Mouse (Mus musculus): ENCODE measurements around the gene Sfxn2. TPM values are rescaled to one million over a fixed set of nuclear protein-coding genes. Genes with fewer than 3 reads are reported as not detected.

Sfxn2 gene
- total and polyA plus RNA-seq, 3 experiments: 20.3 to 36.6 (median 21.2) TPM

DNA sequence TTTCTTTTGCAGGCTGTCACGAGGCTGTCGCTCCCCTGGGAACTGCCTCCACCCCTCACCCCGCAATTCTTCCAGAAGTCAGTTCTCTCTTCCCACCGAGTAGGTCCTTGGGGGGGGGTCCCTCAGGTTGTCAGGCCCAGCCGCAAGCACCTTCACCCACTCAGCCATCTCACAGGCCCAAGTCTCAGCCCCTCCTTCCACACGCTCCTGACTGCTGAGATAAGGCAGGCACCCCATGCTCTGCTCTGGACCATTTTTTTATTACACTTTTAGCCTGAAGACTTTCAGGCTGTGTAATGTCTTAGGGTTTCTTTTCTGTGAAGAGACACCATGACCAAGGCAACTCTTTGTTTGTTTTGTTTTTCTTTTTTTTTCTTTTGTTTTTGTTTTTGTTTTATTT, 64.4 kb downstream of the Sfxn2 start:
- Histone ChIP-seq H3K27ac (ENCODE audit: control insufficient read depth, low read depth, low read length) (no peak overlapping the region), H3K4me1 (ENCODE audit: control insufficient read depth in 1 of 2, insufficient read depth in 2 of 2, low read length in 2 of 2) (no peaks in the 10 kb centered on the region), H3K27me3 (ENCODE audit: control insufficient read depth in 1 of 2, insufficient read depth in 2 of 2, low read length in 2 of 2) (no peaks in the 10 kb centered on the region), H3K36me3 (ENCODE audit: control insufficient read depth in 1 of 2, insufficient read depth in 2 of 2, low read length in 2 of 2) (peaks cover 0 to 7% of the 10 kb centered on the region in 2 experiments; a peak in 1 of 4 replicates), H3K79me2 (ENCODE audit: control insufficient read depth, insufficient read depth, low read length, poor library complexity) (no peaks in the 10 kb centered on the region), H3K4me3 (ENCODE audit: control insufficient read depth in 1 of 2, insufficient read depth in 1 of 2, low read depth in 2 of 2, low read length in 2 of 2) (no peak overlapping the region), H3K9me3 (replicated peaks; ENCODE audit: insufficient read depth, low read length) (no peaks in the 10 kb centered on the region), H3K9ac (ENCODE audit: control insufficient read depth, low read depth, low read length, poor library complexity, severe bottlenecking) (no peak overlapping the region)
- no peak for DNase-seq (ENCODE audit: low read depth, low spot score)
- TF ChIP-seq CHD2 (IDR thresholded peaks at IDR 0.05; ENCODE audit: low read length): no peak
- no peak for TF ChIP-seq TCF12 (IDR thresholded peaks at IDR 0.05; ENCODE audit: low read depth, low read length)
- TF ChIP-seq CTCF (IDR thresholded peaks at IDR 0.05 in 2 of 3, conservative IDR thresholded peaks at IDR 0.05 in 1 of 3; ENCODE audit: control insufficient read depth in 1 of 3, insufficient read depth in 1 of 3, low read depth in 2 of 3, low read length in 3 of 3, poor library complexity in 1 of 3, severe bottlenecking in 1 of 3): no peak
- TF ChIP-seq RAD21 (IDR thresholded peaks at IDR 0.05; ENCODE audit: low read depth, low read length): no peak
- no peak for TF ChIP-seq TBP (IDR thresholded peaks at IDR 0.05; ENCODE audit: low read depth, low read length)
- no peak for TF ChIP-seq KAT2A (conservative IDR thresholded peaks at IDR 0.05; ENCODE audit: low read depth, low read length)
- no peak for TF ChIP-seq ZNF384 (IDR thresholded peaks at IDR 0.05; ENCODE audit: low read depth, low read length)
- TF ChIP-seq JUND (IDR thresholded peaks at IDR 0.05; ENCODE audit: low read depth, low read length): no peak
- TF ChIP-seq ZMIZ1 (IDR thresholded peaks at IDR 0.05; ENCODE audit: low read depth, low read length): no peak
- TF ChIP-seq HCFC1 (IDR thresholded peaks at IDR 0.05; ENCODE audit: low read depth, low read length): no peak
- TF ChIP-seq USF1 (IDR thresholded peaks at IDR 0.05; ENCODE audit: low read depth, low read length): no peak
- TF ChIP-seq MYB (IDR thresholded peaks at IDR 0.05; ENCODE audit: low read depth, low read length): no peak
- no peak for TF ChIP-seq ELF1 (IDR thresholded peaks at IDR 0.05; ENCODE audit: low read depth, low read length)
- no peak for TF ChIP-seq TAL1 (IDR thresholded peaks at IDR 0.05; ENCODE audit: low read length)

DNA sequence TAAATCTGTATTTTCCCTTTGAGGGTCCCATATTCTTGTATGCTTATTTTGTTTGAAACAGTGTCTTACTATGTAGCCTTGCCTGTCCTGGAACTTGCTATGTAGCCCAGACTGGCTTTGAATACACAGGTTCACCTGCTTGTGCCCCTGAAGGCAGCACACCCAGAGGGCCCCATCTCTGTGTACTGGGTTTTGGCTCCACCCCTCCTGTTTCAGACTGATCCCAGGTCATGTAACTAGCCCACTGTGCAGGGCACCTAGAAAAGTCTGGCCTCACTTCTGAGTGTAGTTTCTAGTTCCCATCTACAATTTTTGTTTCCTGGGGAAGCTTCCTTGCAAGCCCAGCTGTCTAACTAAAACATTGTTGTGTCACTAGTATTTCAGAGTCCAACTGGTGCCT, 65.9 kb downstream of the Sfxn2 start:
- peaks cover 0 to 7% of the 10 kb centered on the region in 2 experiments; a peak in 2 of 4 replicates for H3K36me3 ChIP-seq (ENCODE audit: control insufficient read depth in 1 of 2, insufficient read depth in 2 of 2, low read length in 2 of 2)
- TF ChIP-seq KAT2A (conservative IDR thresholded peaks at IDR 0.05; ENCODE audit: low read depth, low read length): no peak
- no peak for TF ChIP-seq HCFC1 (IDR thresholded peaks at IDR 0.05; ENCODE audit: low read depth, low read length)
- TF ChIP-seq MAFK (IDR thresholded peaks at IDR 0.05; ENCODE audit: borderline replicate concordance, low read depth, low read length): no peak
- no peak for TF ChIP-seq POLR2AphosphoS2 (IDR thresholded peaks at IDR 0.05; ENCODE audit: low read length)
- TF ChIP-seq ZKSCAN1 (IDR thresholded peaks at IDR 0.05; ENCODE audit: low read depth, low read length): no peak
- no peak for TF ChIP-seq ZNF384 (IDR thresholded peaks at IDR 0.05; ENCODE audit: low read depth, low read length)
- TF ChIP-seq NRF1 (IDR thresholded peaks at IDR 0.05; ENCODE audit: insufficient read depth, low read depth, low read length, poor library complexity, severe bottlenecking): no peak
- TF ChIP-seq CHD1 (IDR thresholded peaks at IDR 0.05; ENCODE audit: low read depth, low read length): no peak
- no peak for TF ChIP-seq TBP (IDR thresholded peaks at IDR 0.05; ENCODE audit: low read depth, low read length)
- no peak for TF ChIP-seq MYC (IDR thresholded peaks at IDR 0.05; ENCODE audit: low read depth, low read length)
- no peak for TF ChIP-seq MAZ (IDR thresholded peaks at IDR 0.05; ENCODE audit: low read depth, low read length)
- no peak for TF ChIP-seq TAL1 (IDR thresholded peaks at IDR 0.05; ENCODE audit: low read length)
- TF ChIP-seq RCOR1 (IDR thresholded peaks at IDR 0.05; ENCODE audit: low read depth, low read length): no peak
- TF ChIP-seq ELF1 (IDR thresholded peaks at IDR 0.05; ENCODE audit: low read depth, low read length): no peak
- no peak for TF ChIP-seq MYB (IDR thresholded peaks at IDR 0.05; ENCODE audit: low read depth, low read length)
- TF ChIP-seq JUND (IDR thresholded peaks at IDR 0.05; ENCODE audit: low read depth, low read length): no peak
- TF ChIP-seq USF2 (IDR thresholded peaks at IDR 0.05; ENCODE audit: borderline replicate concordance in 1 of 2, insufficient read depth in 1 of 2, low read depth in 1 of 2, low read length in 2 of 2): no peak
- TF ChIP-seq POLR2AphosphoS5 (IDR thresholded peaks at IDR 0.05; ENCODE audit: borderline replicate concordance, low read depth, low read length): no peak
- TF ChIP-seq UBTF (IDR thresholded peaks at IDR 0.05; ENCODE audit: borderline replicate concordance, insufficient read depth, low read depth, low read length): no peak
- H3K9ac ChIP-seq (ENCODE audit: control insufficient read depth, low read depth, low read length, poor library complexity, severe bottlenecking): no peak overlapping the region
- no peak overlapping the region for H3K27ac ChIP-seq (ENCODE audit: control insufficient read depth, low read depth, low read length)
- H3K79me2 ChIP-seq (ENCODE audit: control insufficient read depth, insufficient read depth, low read length, poor library complexity): no peaks in the 10 kb centered on the region
- no peak overlapping the region for H3K4me3 ChIP-seq (ENCODE audit: control insufficient read depth in 1 of 2, insufficient read depth in 1 of 2, low read depth in 2 of 2, low read length in 2 of 2)
- no peaks in the 10 kb centered on the region for H3K27me3 ChIP-seq (ENCODE audit: control insufficient read depth in 1 of 2, insufficient read depth in 2 of 2, low read length in 2 of 2)
- no peak for DNase-seq (ENCODE audit: low read depth, low spot score)
- H3K9me3 ChIP-seq (replicated peaks; ENCODE audit: insufficient read depth, low read length): no peaks in the 10 kb centered on the region
- H3K4me1 ChIP-seq (ENCODE audit: control insufficient read depth in 1 of 2, insufficient read depth in 2 of 2, low read length in 2 of 2): no peaks in the 10 kb centered on the region

Data from MEL (cell line).